Mouse (Mus musculus): ENCODE results near the gene Ccdc85b.

Gene Ccdc85b

DNA sequence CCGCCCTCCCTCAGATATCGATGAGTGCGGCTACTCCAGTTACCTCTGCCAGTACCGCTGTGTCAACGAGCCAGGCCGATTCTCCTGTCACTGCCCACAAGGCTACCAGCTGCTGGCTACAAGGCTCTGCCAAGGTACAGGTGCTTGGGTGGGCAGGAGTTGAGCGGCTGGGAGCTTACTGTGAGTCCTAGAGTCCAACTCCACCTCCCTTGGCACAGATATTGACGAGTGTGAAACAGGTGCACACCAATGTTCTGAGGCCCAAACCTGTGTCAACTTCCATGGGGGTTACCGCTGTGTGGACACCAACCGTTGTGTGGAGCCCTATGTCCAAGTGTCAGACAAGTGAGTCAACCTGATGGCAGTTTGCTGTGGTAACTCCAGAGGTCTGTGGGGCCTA lies 22.3 kb upstream of the Ccdc85b start:
- no peak for DNase-seq

DNA sequence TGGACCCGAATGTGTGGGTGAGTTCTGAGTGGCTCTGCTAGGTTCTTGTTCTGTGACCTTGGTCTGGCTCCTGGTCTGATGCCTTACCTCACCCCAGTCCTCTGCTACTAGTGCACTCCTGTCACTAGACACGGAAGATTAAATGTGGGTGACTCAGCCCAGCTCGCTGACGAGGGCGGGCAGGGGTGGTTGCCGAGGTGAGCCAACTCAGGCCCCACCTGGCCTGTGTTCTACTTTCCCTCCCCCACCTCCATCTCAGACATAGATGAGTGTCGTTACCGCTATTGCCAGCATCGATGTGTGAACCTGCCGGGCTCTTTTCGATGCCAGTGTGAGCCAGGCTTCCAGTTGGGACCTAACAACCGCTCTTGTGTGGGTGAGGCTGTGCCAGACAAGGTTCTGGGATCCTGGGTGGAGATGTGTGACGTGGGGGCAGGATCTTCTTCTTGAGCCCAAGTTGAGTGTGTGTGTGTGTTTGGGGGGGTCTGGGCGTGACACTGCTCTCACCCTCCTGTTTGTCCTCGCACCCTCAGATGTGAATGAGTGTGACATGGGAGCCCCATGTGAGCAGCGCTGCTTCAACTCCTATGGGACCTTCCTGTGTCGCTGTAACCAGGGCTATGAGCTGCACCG lies 20.1 kb upstream of the Ccdc85b start:
- DNase-seq = no peak

- DNase-seq = no peak
Measured at GRCm38 (mm10) chr19:5477004-5477667, 19.4 kb upstream of the Ccdc85b start.

GRCm38 (mm10) chr19:5475069-5475714 lies 17.5 kb upstream of the Ccdc85b start:
- no peak for DNase-seq

- peak; percentile 24 to 65 for DNase-seq
Measured at GRCm38 (mm10) chr19:5474281-5475068, 16.8 kb upstream of the Ccdc85b start.

DNA sequence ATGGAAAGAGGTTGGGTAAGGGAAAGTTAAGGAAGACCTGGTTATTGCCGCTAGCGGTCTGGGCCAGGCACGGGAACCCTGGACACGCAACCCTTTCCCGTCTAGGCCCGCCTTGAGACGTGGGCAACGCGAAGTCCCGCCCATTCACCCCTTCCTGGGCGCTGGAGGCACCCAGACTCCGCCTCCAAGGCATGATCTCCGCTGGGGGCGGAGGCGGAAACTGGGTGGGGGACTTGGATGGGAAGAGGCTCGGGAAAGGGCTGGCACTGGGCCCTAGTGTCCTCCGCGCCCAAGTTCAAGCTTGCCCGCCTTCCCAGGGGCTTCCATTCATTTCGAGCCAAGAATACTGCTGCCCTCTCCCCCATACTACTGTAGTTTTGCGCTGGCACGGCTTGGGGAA lies 16.0 kb upstream of the Ccdc85b start, which contains the start of gene Efemp2:
Gene Efemp2 (plus strand): TSS at position 235 of the 400 bp plus-strand sequence.
- peak; percentile 85 to 86 for DNase-seq

DNA sequence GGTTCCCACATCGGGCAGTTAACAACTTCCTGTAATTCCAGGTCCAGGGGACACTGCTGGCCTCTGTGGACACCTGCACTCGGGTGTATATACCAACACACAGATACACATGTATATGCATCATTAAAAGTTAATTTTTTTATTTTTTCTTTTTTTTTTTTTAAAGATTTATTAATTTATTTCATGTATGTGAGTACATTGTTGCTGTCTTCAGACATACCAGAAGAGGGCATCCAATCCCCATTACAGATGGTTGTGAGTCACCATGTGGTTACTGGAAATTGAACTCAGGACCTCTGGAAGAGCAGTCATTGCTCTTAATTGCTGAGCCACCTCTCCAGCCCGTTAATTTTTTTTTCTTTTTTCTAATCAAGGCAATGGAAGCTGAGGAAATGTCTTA lies 15.2 kb upstream of the Ccdc85b start:
- no peak for DNase-seq

- DNase-seq = no peak
Measured at GRCm38 (mm10) chr19:5471846-5472245, 14.2 kb upstream of the Ccdc85b start.

DNA sequence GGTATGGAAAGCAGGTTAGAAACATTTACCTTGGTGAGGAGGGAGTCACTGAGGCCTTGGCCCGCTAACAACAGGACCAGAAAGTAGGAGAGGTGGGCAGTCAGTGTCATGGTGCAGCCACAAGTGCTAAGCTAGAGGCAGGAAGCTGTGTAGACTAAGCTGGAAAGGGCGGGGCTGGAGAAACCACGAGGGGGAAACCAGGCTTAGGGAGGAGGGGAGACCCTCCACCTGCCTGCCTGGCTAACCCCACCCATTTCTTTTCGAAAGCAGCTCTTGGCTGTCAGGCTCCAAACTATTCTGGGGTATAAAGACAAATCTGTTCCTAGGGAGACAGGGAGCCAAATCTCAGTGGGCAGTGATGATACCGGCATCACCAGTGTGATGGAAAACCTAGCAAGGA lies 10.7 kb upstream of the Ccdc85b start, which contains the start of gene Ctsw:
Gene Ctsw (minus strand): TSS at position 134 of the 400 bp plus-strand sequence.
- no peak for DNase-seq

- no peak for DNase-seq
Measured at GRCm38 (mm10) chr19:5466916-5467500, 9.3 kb upstream of the Ccdc85b start.

DNA sequence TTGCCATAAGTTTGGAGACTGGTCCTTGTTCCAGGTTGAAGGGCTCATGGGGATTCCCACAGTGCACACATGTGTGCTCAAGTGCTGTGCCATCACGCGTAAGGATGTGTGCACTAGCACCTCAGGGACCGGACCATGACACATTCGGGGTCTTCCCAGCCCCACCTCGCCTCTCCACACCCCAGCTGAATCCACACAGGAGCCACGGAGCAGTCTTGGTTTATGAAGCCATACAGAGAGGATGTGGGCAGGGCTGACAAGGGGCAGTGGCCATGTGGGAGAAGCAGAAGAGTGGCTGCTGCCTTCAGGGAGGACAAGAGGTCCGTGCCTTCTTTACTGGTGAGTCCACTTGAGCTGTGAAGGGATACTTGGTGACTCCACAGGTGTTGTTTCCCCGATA lies 7.3 kb upstream of the Ccdc85b start:
- DNase-seq = no peak

DNA sequence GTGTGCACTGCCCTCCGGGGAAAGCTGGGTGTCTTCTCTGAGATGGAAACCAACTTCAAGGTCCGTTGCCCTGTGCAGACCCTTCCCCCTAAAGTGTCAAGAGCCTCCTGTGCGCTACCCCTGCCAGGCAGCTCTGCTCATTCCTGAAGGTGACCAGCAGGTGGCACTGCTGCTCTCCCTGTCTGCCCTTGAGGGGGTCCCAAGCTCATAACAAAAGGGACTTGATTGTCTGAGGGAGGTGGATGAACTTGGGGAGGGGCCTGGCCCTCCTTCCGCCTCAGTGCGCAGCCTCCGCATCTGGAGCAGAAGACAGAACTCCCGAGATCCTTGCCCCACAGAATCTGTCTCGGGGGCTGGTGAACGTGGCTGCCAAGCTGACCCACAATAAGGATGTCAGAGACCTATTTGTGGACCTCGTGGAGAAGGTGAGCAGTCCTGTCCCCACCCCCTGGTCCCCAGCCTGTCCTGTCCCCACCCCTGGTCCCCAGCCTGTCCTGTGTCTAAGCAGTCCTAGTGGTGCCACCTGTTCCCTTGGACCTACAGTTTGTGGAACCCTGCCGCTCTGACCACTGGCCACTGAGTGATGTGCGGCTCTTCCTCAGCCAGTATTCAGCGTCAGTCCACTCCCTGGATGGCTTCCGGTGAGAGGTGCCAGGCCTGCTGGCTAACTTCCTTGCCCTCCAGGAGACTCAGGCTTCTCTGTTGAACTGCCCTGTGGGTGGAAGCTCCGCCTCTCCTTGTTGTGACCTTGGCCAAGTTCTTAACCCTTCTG lies 6.3 kb upstream of the Ccdc85b start:
- peak; percentile 60 to 69 for DNase-seq

DNA sequence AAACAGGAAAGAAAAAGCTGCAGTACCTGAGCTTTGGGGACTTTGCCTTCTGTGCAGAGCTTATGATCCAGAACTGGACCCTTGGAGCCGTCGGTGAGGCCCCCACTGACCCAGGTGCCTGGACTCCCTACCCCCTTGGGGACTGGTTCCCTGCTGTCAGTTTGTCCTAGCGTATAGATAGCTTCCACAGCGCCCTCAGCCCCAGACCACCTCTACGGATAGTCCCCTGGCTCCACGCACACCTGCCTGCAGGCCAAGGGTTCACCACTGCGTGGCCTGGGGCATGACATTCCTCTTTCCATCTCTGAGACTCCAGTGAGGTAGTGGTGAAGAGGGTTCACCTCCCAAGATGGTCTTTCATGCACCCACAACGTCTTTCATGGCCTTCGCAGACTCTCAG lies 5.5 kb upstream of the Ccdc85b start:
- DNase-seq = no peak

- DNase-seq = no peak
Measured at GRCm38 (mm10) chr19:5461411-5461810, 3.7 kb upstream of the Ccdc85b start.

GRCm38 (mm10) chr19:5460465-5460911 lies 2.8 kb upstream of the Ccdc85b start, which contains the start of gene Fibp:
Gene Fibp (plus strand): TSS chr19:5460615.
- peak; percentile 87 to 92 for DNase-seq

GRCm38 (mm10) chr19:5459896-5460295 lies 2.2 kb upstream of the Ccdc85b start:
- DNase-seq = no peak

DNA sequence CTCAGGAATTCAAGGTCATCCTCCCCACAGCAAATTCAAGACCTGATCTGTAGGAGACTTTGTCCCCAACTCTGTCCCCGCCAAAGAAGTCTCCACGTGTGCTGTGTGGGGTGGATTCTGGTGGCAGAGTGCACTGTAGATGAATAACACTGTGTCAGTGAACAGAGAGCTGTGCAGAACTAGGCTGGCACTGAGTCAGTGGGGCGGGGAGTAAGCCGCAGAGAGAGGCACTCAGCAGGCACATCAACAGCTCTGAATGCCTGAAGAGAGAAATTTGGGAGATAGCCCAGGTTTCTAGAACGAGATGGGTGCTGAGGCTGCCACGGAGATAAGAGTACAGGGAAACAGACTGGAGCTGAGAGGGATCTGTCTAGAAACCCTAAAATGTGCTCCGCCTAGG lies 1.3 kb upstream of the Ccdc85b start:
- peak; percentile 47 to 58 for DNase-seq

- peak; percentile 97 to 99 for DNase-seq
Measured at GRCm38 (mm10) chr19:5456922-5457745, 560 bp downstream of the Ccdc85b start.

- DNase-seq = peak; percentile 49 to 57
Measured at GRCm38 (mm10) chr19:5456241-5456921, 1.3 kb downstream of the Ccdc85b start.

DNA sequence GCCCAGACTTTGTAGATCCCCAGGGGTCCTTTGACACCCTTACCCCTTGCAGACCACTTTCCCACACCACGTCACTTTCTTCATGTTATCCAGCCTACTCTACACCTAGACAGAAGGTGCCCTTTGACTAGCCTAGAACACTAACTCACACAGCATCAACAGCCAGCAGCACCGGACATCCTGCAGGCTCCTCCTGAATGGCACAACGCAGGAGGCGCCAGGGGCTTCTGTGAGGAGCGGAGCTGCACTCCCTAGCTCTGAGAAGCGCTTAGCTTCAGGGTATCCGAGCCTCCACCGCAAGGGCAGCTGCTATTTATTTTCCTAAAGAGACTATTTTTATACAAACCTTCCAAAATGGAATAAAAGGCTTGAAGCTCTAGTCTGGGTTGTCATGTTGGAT lies 2.1 kb downstream of the Ccdc85b start:
- peak in 1 of 2 experiments; percentile 31 for DNase-seq
